Mouse (Mus musculus) ES-CJ7 (cell line): ENCODE data around the gene Scn3a.
A peak's percentile ranks its signal among the peaks of the same experiment; 100 is the strongest.

Experiments
- DNase-seq: peaks from one replicate; pipeline ENCODE4 v3.0.0; 2011; ENCODE audit warnings: low read depth, low spot score

Gene Scn3a

DNA sequence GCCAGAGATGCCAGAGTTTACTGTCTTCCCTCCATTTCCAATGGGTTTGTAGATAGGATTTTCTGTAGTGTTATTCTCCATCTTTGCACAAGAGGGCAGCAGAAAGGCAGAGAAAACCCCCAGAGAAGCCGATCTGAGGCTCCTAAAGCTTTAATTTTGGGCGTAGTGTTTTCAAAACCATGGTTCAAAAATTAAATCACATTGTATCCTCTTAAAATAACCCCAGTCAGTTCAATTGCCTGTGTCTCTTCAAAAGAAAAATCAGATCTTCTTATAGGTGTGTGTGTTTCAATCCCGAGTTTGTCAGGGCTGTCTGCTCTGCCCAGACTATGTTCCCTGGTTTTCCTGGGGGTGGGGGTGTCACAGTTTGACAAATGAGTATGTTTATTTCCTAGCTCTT, 153.7 kb downstream of the Scn3a start:
- DNase-seq, result peak; percentile 72
